Mouse (Mus musculus) spleen, postnatal 36 days (tissue): ENCODE data around the gene Vmn2r94.

Experiments used
- DNase-seq, 2 experiments: peaks; one replicate each; pipeline ENCODE4 v3.0.0; 2022; ENCODE audit warnings: low spot score in 2 of 2, mixed read lengths in 1 of 2

The Vmn2r94 gene

GRCm38 (mm10) chr17:18277656-18278055, at the start of gene Vmn2r94:
Gene Vmn2r94 (minus strand): TSS chr17:18277756.
- no peak for DNase-seq

DNA sequence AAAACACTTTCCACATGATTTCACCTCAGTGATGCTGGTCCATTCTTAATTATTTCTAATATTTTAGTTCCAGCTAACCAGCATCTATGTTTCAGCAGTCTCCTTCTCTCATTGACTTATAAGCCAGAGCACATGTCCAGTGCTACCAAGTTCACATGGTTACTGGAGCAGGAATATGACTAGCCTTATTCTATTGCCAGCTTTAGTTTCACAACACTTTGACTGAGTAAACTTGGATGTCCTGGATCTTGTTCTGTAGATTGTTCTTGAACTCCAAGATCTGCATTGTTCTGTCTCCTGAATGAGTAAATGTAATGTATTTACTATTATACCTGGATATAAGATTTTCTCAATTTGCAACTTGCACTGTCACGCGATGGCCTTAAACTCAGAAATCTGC, 45.5 kb upstream of the Vmn2r94 start:
- no peak for DNase-seq

DNA sequence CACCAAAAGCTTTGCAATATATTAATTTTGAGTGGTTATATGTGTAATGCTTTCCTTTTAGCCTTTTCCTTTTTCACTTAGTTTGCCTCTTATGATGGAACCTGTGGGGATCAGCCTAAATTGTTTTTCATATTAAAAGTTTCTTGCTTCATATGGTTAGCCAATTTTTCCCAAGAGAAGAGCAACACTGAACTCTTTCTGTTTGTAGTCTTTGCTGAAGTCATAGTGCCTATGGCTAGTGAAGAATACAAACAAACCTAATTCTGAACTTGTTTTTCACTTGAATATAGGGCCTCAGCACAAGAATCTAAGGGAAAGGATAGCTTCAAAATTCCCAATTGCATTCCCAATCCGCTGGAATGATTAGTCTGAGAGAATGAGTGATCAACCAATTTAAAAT, 20.2 kb upstream of the Vmn2r94 start, which contains the start of gene Vmn2r93:
Vmn2r93 (plus strand) TSS at position 301 of the 400 bp plus-strand sequence.
- no peak for DNase-seq

DNA sequence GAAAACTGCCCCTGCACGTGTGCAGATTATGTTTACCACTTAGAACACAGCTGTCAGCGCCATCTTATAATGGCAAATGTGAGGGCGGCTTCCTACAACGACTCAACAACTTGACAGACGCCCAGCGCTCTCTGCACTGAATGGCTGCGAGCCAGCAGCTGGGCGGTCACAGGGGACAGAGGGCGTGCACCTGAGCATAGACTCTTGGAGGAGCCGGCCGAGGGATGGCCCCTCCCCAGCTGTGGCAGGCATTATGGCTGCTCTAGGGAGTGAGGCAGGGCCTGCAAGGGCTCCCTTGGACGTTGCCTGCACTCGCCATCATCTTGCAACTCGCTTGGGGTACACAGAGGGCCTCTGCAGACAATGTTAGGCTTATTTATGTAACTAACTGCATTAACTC, 40.6 kb downstream of the Vmn2r94 start:
- no peak for DNase-seq

- DNase-seq, result no peak
These were observed 45.6 kb downstream of the Vmn2r94 start for GRCm38 (mm10) chr17:18231996-18232395.

- no peak for DNase-seq
These were observed 56.3 kb downstream of the Vmn2r94 start for GRCm38 (mm10) chr17:18221300-18221699.
